Mouse (Mus musculus) kidney, postnatal 0 days (tissue): ENCODE results near the gene Loxl1. TPM values are rescaled to one million over a fixed set of nuclear protein-coding genes. Genes with fewer than 3 reads are reported as not detected.

ENCODE experiments used
- ATAC-seq: fragments of 200-750 bp; cut with Nextera tagmentation; replicated peaks from 2 replicates; pipeline ENCODE4 v1.8.0; 2017; ENCODE audit warnings: low read depth, moderate number of reproducible peaks, moderate TSS enrichment, moderate library complexity; ENCODE audit not compliant: low FRiP score
- DNase-seq: peaks from one replicate; pipeline ENCODE4 v3.0.0-alpha.2; 2016; ENCODE audit warnings: low spot score
- H3K27ac ChIP-seq: fragments of 300-500 bp; sonication (generic); 2 replicates; pipeline ENCODE4 v1.5.1; 2014; ENCODE audit warnings: mild to moderate bottlenecking
- H3K27me3 ChIP-seq: fragments of 300-500 bp; sonication (generic); 2 replicates; pipeline ENCODE4 v1.6.1; 2014; ENCODE audit warnings: low read length, mixed read lengths; ENCODE audit not compliant: insufficient read depth
- H3K36me3 ChIP-seq: fragments of 300-500 bp; sonication (generic); 2 replicates; pipeline ENCODE4 v1.6.1; 2014; ENCODE audit warnings: low read length, mixed read lengths; ENCODE audit not compliant: insufficient read depth
- H3K4me1 ChIP-seq: fragments of 300-500 bp; sonication (generic); replicated peaks from 2 replicates; pipeline ENCODE4 v1.6.1; 2014; ENCODE audit warnings: antibody characterized with exemption, low read length, mixed read lengths; ENCODE audit not compliant: insufficient read depth
- H3K4me2 ChIP-seq: fragments of 300-500 bp; sonication (generic); 2 replicates; pipeline ENCODE4 v1.6.1; 2014; ENCODE audit warnings: mild to moderate bottlenecking, low read length, moderate library complexity, mixed read lengths
- H3K4me3 ChIP-seq: fragments of 300-500 bp; sonication (generic); replicated peaks from 2 replicates; pipeline ENCODE4 v1.5.1; 2014; ENCODE audit warnings: low read depth, low read length
- H3K9ac ChIP-seq: fragments of 300-500 bp; sonication (generic); 2 replicates; pipeline ENCODE4 v1.6.1; 2014; ENCODE audit warnings: low read depth, low read length
- H3K9me3 ChIP-seq: fragments of 300-500 bp; sonication (generic); replicated peaks from 2 replicates; pipeline ENCODE4 v1.6.1; 2016; ENCODE audit warnings: low read length, inconsistent platforms, mixed read lengths
- CTCF ChIP-seq: IDR thresholded peaks from 2 replicates; pipeline ENCODE4 v1.5.1; 2016; ENCODE audit warnings: antibody characterized with exemption, low read depth, mild to moderate bottlenecking, moderate library complexity
- WGBS: fragments of 180-500 bp; shearing (Covaris S2); extraction: QIAGEN DNeasy Blood & Tissue Kit; methylation state at CpG from one replicate; pipeline ENCODE4 v1.1.7; 2014; 5-methylcytosine and 5-hydroxymethylcytosine counted together
- polyA plus RNA-seq: library from polyadenylated mRNA; unstranded; fragments of >200 nt; fragmentation: Nextera tagmentation; extraction: Ambion mirVana; gene quantifications from 2 replicates; pipeline ENCODE4 v1.2.1, GENCODE M21; 2015

Gene Loxl1
- polyA plus RNA-seq, 1 experiment from 2014 or later, result 62.2 TPM

GRCm38 (mm10) chr9:58250322-58250721 is 62.7 kb downstream of the Loxl1 start:
- peak overlapping the region; percentile 77 for H3K4me2 ChIP-seq
- no peak overlapping the region for H3K4me3 ChIP-seq
- peaks cover 28% of the 10 kb centered on the region for H3K4me1 ChIP-seq
- ATAC-seq, result no peak
- DNase-seq, result no peak
- H3K27me3 ChIP-seq, result no peaks in the 10 kb centered on the region
- H3K9me3 ChIP-seq, result no peaks in the 10 kb centered on the region
- no peaks in the 10 kb centered on the region for H3K36me3 ChIP-seq
- 68% methylated on average over 8 of the region's 8 CpGs for WGBS
- H3K9ac ChIP-seq, result peak overlapping the region; percentile 67; the same call in 1 of the 2 replicates
- no peak for TF ChIP-seq CTCF
- H3K27ac ChIP-seq, result peak overlapping the region; percentile 82

- Histone ChIP-seq H3K4me1 (peaks cover 28% of the 10 kb centered on the region), H3K9ac (peak within 1 kb of the TSS; percentile 67), H3K4me2 (peak within 1 kb of the TSS; percentile 77), H3K36me3 (no peaks in the 10 kb centered on the region), H3K27ac (peak within 1 kb of the TSS; percentile 82), H3K27me3 (no peaks in the 10 kb centered on the region), H3K4me3 (peak within 1 kb of the TSS; percentile 57), H3K9me3 (no peaks in the 10 kb centered on the region)
- under 1% methylated on average over 16 of the region's 16 CpGs for WGBS
- TF ChIP-seq CTCF, result peak; percentile 57
- ATAC-seq, result no peak
- peak; percentile 93 for DNase-seq
These were observed 63.3 kb downstream of the Loxl1 start, which contains the start of gene Pml for GRCm38 (mm10) chr9:58249592-58250192. Gene Pml, minus strand, starts transcription at chr9:58249786.

GRCm38 (mm10) chr9:58248746-58249413 is 64.1 kb downstream of the Loxl1 start:
- no peaks in the 10 kb centered on the region for H3K9me3 ChIP-seq
- ATAC-seq, result no peak
- H3K4me1 ChIP-seq, result peaks cover 31% of the 10 kb centered on the region
- WGBS, result 22% methylated on average over 7 of the region's 7 CpGs
- peak overlapping the region; percentile 82 for H3K27ac ChIP-seq
- peak overlapping the region; percentile 57 for H3K4me3 ChIP-seq
- H3K27me3 ChIP-seq, result no peaks in the 10 kb centered on the region
- TF ChIP-seq CTCF, result no peak
- H3K36me3 ChIP-seq, result no peaks in the 10 kb centered on the region
- H3K4me2 ChIP-seq, result peak overlapping the region; percentile 77
- H3K9ac ChIP-seq, result peak overlapping the region; percentile 67
- DNase-seq, result no peak

GRCm38 (mm10) chr9:58247064-58247759 is 65.8 kb downstream of the Loxl1 start:
- H3K4me3 ChIP-seq, result peak overlapping the region; percentile 35
- peak; percentile 88 for TF ChIP-seq CTCF
- WGBS, result 4% methylated on average over 25 of the region's 25 CpGs
- DNase-seq (peak; percentile 93), ATAC-seq (peak; percentile 72)
- no peaks in the 10 kb centered on the region for H3K27me3 ChIP-seq
- 0 out of 2 replicates have a peak, but pooled peaks cover 3% of the 10 kb centered on the region for H3K36me3 ChIP-seq
- peaks cover 36% of the 10 kb centered on the region for H3K4me1 ChIP-seq
- peak overlapping the region; percentile 85 for H3K27ac ChIP-seq
- peak overlapping the region; percentile 77 for H3K4me2 ChIP-seq
- H3K9me3 ChIP-seq, result no peaks in the 10 kb centered on the region
- peak overlapping the region; percentile 50 for H3K9ac ChIP-seq

- ATAC-seq (no peak), DNase-seq (no peak)
- H3K4me1 ChIP-seq, result peaks cover 45% of the 10 kb centered on the region
- no peak overlapping the region; the same call in 1 of the 2 replicates for H3K9ac ChIP-seq
- H3K4me2 ChIP-seq, result 0 out of 2 replicates have a peak overlapping the region, but pooled peaks have one; percentile 0
- no peak overlapping the region for H3K27ac ChIP-seq
- no peak for TF ChIP-seq CTCF
- H3K4me3 ChIP-seq, result no peak overlapping the region
- 48% methylated on average over 4 of the region's 4 CpGs for WGBS
- H3K36me3 ChIP-seq, result 0 out of 2 replicates have a peak, but pooled peaks cover 3% of the 10 kb centered on the region
- no peaks in the 10 kb centered on the region for H3K9me3 ChIP-seq
- H3K27me3 ChIP-seq, result no peaks in the 10 kb centered on the region
These were observed 66.8 kb downstream of the Loxl1 start for GRCm38 (mm10) chr9:58246083-58246591.

GRCm38 (mm10) chr9:58243696-58244095 is 69.3 kb downstream of the Loxl1 start:
- Histone ChIP-seq H3K27me3 (no peaks in the 10 kb centered on the region), H3K27ac (no peak overlapping the region), H3K4me2 (no peak overlapping the region), H3K4me1 (peaks cover 37% of the 10 kb centered on the region), H3K4me3 (no peak overlapping the region), H3K9ac (no peak overlapping the region), H3K36me3 (0 out of 2 replicates have a peak, but pooled peaks cover 7% of the 10 kb centered on the region), H3K9me3 (no peaks in the 10 kb centered on the region)
- DNase-seq (no peak), ATAC-seq (no peak)
- WGBS, result 71% methylated on average over 6 of the region's 6 CpGs
- no peak for TF ChIP-seq CTCF
